Mouse (Mus musculus): ENCODE data around the gene Ulk4.

- TF ChIP-seq CTCF (conservative IDR thresholded peaks at IDR 0.05; ENCODE audit: low read length) (no peak), POU5F1 (IDR thresholded peaks at IDR 0.05; ENCODE audit: borderline replicate concordance, low read length) (no peak), NANOG (IDR thresholded peaks at IDR 0.05; ENCODE audit: borderline replicate concordance, low read length) (no peak)
Measured at GRCm38 (mm10) chr9:120930021-120930420, 347.0 kb downstream of the Ulk4 start.

Measured in E14TG2a.4 (cell line).